Mouse (Mus musculus) urinary bladder, postnatal 4 days (tissue): ENCODE results near the gene Apba1.

Experiments
- DNase-seq, 2 experiments: peaks; one replicate each; pipeline ENCODE4 v3.0.0; 2021 to 2022; ENCODE audit warnings: low spot score in 2 of 2

The Apba1 gene

DNA sequence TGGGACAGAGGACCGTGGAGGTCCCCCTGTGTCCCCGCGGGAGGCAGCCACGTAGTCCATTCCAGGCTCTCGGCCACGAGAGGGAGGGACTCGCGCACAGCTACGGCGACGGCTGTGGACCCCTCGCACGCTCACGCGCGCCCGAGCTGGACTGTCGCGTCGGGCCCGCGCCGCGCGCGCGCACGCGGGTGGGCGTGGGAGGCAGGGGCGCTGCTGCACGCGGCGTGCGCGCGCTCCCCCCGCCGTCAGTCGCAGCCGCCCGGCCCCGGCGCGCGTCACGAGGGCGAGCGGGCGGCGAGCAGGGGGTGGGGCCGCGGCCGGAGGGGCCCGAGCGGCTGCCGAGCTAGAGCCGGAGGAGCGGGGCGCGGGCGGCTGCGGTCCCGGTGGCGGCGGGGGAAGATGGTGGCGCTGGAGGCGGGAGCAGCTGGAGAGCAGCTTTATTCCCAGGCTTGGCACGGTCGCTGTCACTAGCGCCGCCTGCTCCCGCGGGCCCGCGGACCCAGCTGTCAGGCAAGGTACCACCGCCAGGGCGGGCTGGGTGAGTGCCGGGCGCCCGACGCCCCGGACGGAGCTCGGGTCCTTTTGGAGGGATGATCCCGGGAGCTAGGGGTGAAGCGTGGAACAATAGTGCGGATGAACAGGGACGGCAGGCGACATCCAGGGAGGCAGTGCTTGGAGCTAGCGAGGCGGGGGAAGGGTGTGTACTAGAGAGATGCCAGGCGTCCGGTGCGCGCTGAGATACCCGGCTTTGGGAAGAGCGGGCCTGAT lies at the start of gene Apba1:
Gene Apba1, plus strand, starts transcription at position 334 of the 768 bp plus-strand sequence.
- peak; percentile 66 to 75 for DNase-seq

DNA sequence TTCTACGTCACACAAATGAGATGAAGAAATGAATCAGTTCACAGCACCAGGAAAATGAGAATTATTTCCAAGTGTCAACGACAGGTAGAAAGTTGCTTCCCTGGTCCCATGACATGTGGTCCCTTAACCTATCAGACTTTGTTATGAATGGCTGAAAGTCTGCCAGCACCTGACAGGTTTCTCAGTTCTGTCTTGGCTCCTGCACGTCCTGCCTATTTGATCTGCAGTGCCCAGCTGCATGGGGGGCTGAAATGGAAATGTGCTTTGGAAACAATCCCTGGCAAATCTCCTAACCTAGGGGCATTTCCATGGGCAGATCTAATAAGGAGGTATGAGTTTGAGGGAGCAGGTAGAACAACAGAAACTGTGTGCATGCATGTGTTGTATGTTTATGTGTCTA lies 12.2 kb upstream of the Apba1 start:
- DNase-seq = no peak

GRCm38 (mm10) chr19:23757011-23757410 lies 1.7 kb upstream of the Apba1 start:
- no peak for DNase-seq

DNA sequence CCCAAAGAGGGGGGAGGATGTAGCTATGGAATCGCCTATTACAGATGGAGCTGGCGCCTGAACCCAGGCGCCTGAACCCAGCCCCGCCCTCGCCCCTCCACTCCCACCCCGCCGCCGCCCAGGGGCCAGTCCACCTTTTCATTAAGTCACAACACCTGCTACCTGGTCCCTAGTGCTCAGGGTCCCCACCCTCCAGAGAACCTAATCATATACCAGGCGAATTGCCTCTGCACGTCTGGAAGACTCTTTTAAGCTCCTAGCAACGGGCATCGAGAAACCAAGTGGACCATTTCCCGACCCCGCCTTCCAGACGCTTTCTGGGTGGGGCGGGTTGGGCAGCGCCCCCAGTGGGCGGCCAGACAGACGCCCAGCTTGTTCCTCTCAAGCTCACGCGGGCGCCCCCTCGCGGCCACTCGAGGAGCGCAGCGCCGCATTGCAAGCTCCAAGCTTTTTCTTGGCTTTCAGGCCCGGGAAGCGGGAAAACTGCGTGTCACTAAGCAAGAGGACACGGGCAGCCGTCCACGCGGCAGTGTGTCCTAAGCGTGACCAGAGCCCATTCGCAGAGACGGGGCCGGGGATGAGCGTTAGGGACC lies 630 bp upstream of the Apba1 start:
- DNase-seq = peak; percentile 89 to 95

DNA sequence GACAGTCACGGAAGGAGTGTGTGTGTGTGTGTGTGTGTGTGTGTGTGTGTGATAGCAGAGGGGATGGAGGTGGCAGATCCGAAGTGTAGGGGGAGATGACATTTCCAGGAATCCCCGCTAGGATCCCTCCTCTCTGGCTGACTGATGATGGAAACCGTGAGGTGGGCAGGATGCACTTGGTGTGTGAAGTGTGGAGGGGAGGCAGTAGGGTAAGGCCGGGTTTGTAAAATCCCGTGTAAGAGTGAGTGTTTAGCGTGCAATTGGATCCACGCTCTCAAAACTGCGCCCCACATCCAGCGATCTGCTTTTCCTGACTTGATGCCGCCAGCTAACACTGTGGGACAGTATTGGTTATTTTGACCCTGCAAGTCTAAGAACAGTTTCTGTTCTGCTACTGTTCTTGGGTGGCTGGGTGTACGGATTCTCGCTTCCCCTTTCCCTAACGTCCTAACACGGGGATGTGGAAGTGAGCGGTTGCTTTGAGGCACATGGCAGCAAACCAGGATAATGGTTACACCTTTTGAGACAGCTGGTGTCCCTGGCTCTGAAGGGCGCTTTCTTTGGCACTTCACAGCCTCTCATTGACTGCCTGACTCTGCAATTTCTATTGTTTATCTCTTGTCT lies 747 bp downstream of the Apba1 start:
- no peak for DNase-seq

GRCm38 (mm10) chr19:23763371-23763770 lies 4.7 kb downstream of the Apba1 start:
- DNase-seq = no peak

GRCm38 (mm10) chr19:23764051-23764450 lies 5.4 kb downstream of the Apba1 start:
- DNase-seq = no peak

GRCm38 (mm10) chr19:23768864-23769263 lies 10.2 kb downstream of the Apba1 start:
- DNase-seq = no peak

DNA sequence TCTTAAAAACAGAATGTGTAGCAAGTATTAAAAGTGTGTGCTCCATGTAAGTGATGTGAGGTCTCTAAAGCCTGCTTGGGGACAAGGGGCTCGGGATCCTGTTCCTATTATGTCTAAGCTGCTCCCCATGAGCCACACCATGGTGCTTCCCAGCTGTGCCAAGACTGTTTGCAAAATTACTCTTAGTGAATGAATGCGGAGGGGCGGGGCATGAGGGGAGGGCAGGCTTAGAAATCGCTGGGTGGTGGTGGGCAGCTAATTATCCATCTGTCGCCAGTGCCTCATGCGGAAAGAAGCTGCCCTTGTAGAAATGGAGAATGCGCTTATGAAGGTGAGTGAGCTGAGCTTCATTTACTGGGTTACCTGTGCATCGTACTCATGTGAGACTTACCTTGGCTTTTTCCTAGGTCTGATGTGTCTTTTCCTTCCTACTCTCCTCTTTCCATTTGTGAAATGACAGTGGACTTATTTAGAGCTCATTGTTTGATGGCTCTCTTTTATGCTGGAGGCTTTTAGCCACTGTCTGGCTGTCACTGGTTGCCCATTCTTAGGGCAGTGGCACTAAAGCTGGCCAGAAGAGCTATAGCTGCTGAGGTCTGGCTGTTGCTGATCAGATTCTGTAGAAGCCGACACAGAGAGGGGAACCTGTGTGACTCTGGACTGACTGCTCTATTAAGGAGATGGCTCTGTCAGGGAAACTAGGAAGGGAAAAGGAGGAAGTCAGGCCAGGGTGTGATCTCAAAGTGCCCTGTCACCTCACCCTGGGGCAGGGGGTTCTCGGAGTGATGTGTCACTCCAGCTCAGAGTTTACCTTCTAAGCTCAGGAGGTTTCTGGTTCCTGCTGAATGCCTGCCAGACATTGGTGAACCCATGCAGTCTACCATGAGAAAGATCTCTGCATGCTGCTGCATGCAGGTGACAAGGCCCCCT lies 12.1 kb downstream of the Apba1 start:
- DNase-seq = no peak

DNA sequence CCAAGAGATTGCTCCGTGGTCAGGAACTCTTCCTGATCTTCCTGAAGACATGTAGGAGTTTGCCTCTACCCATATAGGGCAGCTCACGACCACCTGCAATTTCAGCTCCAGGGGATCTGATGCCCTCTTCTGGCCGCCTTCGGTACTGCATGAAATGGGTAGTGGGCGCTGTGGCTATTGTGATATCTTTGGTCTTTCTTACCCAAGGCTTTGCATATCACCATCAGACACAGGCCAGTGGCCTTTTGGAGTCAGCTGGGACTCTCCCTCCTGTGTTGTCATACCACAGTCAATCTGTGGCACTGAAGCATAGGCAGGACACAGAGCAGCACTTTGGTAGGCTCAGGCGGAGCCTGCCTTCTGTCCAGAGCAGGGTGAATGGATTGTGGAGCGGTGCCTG lies 13.3 kb downstream of the Apba1 start:
- DNase-seq = no peak

DNA sequence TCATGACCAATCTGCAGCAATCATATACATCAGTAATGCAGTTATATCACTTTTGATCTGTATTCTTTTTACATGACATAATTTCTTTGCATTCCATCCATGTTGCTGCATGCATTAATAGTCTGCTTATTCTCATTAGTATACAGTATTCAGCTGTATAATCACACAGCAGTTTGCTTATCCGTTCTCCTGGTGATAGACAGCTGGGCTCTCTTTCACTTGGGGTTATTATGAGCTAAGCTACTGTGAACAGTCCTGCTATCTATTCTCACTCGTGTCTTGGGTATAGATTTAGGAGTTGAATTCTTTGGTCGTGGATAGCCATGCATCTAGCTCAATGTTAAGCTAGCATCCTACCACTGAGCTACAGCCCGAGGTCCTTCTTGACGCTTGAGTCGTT lies 16.7 kb downstream of the Apba1 start:
- no peak for DNase-seq

- no peak for DNase-seq
Measured at GRCm38 (mm10) chr19:23779130-23779529, 20.4 kb downstream of the Apba1 start.

- DNase-seq = no peak
Measured at GRCm38 (mm10) chr19:23780105-23780504, 21.4 kb downstream of the Apba1 start.

DNA sequence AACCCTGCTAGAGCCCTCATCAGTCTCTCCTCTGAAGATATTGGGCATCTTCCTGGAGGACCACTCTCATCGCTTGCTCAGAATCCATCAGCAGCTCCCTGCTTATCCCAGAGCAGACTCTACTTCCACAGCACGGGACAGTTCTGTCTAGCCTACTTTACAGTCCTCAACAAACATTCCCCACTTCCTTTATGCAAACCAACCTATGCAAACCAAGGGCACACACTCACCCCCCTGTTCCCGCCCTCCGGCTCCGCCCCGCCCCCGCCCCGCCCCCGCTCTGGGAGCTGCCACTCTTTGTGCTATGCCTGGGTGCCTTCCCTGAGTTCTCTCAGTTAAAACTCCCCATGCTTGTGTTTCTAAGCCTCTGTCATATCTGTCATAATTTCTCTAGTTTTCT lies 23.3 kb downstream of the Apba1 start:
- no peak for DNase-seq

GRCm38 (mm10) chr19:23788420-23789132 lies 29.9 kb downstream of the Apba1 start:
- DNase-seq = no peak

- no peak for DNase-seq
Measured at GRCm38 (mm10) chr19:23791704-23792103, 33.0 kb downstream of the Apba1 start.

GRCm38 (mm10) chr19:23792559-23792958 lies 33.9 kb downstream of the Apba1 start:
- DNase-seq = no peak

DNA sequence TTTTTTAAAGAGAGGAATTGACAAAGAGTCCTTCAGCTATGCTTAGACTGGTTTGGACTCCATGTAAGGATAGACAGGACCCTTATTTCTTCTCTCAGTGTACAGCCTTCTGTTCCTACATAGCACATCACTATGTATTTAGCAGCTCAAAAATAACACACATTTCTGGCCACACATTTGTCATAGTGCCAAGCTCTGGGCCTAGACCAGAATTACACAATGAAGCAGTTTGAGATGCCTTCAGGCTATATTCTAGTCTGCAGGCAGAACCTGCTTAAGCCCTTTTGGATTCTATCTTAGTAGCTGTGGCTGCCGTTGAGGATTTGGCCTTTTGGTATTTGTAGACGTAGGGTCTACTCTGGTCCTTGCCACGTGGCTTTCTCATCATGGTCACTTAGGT lies 35.8 kb downstream of the Apba1 start:
- DNase-seq = no peak

DNA sequence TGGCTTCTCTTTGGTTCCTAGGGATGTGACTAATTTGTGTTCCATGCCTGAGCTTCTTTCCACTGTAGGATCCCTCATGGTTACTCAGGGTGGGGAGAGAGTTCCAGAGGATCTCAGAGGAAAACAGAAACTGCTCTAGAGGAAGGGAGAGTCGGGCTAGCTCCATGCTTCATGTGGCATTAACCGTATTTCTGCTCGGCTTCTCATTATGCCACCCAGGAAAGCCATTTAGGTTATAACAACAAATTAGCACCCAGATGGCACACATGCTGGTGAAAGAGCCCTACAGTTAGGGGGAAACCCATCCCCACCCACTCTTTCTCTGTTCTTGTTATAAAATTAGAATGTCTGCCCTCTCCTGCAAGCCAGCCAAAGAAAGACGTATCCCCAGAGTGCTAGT lies 36.5 kb downstream of the Apba1 start:
- DNase-seq = no peak

GRCm38 (mm10) chr19:23801174-23801573 lies 42.5 kb downstream of the Apba1 start:
- DNase-seq = no peak

DNA sequence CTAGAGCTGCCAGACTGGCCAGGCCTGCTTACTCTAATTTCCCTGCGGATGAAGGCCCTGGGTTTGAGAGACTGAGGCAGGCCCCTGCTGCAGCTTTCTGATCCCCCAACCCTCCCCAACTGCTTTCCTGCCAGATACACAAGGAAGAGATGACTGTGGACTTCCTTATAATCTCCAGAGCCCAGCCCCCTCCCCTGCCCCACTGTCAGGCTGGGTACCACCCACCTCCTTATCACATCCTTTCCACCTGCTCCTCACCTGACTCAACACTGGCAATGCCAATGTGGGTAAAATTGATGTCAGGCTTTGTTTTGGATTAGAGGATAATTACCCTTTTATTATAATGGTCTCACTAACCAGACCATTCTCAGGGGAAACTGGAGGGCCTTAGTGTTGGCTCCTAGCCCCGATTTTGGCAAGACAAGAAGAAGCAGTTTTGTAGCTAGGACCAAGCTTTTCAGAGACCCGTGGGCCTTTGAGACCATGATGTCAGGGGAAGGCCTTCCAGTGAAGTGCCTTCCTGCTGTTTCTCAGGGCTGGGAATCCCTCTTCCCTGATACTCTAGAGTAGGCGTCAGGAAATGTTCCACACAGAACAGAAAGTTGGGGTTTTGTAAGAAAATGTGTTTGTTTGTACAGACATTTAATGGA lies 44.7 kb downstream of the Apba1 start:
- DNase-seq = no peak
